Mouse (Mus musculus): ENCODE measurements at regions not wholly inside any gene's neighbourhood (a gene's known extent, or its start where the extent isn't known, plus 50 kb on each side); places are given as distances from the start of the nearest gene placed in this dataset.
A peak's percentile ranks its signal among the peaks of the same experiment; 100 is the strongest.
"Not testable (repeated sequence)": the region's sequence is repeated elsewhere in the genome, so short reads cannot be mapped to it uniquely, and the experiment has no call there.

DNA sequence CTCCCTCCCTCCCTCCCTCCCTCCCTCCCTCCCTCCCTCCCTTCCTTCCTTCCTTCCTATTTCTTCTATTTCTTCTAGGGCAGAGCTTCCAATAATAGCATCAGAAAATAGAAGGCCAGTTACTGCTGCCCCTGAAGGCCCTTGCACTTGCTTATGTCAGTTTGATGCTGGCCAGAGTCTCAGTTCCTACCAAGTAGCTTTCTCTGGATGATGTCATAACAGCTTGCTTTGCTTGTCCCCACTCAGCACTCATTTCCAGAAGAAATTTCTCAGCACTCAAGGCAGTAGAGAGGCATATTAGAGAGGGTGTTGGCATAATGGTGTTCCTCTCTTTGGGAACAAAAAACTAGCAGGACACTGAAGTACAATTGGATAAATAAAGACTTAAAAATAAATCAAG lies 811.6 kb upstream of the 4930444P10Rik start:
- DNase-seq (ENCODE audit: extremely low spot score in 1 of 2, low spot score in 1 of 2): no peak

DNA sequence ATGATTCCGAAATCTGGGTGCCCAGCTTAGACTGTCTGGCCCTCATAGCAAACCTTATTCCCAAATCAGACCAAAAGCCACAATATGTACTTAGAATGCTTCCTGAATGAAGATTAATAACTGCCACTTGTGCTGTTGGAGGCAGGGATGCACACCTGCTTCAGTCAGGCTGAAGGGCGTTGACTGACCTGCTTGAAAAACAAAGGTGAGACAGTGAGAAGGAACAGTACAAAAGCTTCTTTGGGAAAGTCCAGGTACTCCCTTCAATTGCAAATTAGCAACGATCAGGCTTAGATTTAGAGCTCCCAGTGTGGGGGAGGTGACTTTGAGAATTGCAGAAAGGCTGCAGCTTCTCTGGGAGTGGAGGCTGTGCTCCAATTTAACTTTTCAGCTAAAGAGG lies 775.3 kb upstream of the 4930444P10Rik start:
- DNase-seq (ENCODE audit: extremely low spot score in 1 of 2, low spot score in 1 of 2): not testable (repeated sequence)

DNA sequence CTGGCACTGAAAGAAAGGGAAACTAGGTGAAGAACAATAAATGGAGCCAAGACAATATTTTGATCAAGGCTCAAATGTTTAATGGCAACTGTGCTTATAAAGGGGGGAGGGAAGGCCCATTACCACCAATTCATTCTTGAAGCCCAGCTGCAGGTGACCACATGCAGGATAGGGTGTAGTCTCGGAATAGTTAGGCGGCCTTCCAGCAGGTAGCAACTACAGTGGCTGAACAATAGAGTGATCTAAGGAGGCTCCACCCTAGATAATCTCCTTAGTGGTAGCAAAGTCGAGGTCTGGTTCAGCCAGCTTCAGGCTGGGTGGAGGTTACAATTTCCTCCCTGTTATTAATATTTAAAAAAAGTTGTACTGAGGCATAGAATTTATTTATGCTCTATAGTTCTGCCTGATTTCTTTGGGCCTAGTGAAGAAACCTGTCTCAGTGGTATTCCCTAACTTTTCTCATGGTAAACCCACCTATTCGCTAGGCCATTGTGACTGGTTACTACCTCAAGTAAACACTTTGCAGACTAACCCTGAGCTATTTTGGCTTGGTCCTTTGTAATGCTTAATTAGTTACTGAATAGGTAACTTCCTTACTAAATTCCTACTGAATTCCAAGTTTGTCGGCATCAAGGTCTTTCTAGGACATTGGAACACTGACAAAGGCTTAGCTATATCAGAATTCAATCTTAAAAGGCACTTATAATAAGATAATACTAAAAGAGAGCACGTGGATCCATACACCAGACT lies 774.1 kb upstream of the 4930444P10Rik start:
- not testable (repeated sequence) for DNase-seq (ENCODE audit: extremely low spot score in 1 of 2, low spot score in 1 of 2)

DNA sequence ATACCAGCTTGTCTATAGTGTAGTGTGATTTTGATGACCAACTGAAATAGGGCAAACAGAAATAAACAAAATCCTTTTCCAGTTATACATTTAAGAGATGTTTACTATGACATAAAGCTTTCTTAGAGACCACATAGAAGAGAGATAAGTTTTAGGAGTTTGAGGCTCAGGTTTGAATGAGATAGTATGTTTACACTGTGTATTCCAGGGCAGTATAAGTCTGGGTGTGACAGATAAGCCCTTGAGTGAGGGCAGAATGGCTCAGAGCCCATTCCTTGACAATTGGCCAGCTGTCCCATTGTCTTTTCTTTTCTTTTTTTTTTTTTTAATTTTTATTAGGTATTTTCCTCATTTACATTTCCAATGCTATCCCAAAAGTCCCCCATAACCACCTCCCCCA lies 744.0 kb upstream of the 4930444P10Rik start:
- no peak for DNase-seq (ENCODE audit: extremely low spot score in 1 of 2, low spot score in 1 of 2)

DNA sequence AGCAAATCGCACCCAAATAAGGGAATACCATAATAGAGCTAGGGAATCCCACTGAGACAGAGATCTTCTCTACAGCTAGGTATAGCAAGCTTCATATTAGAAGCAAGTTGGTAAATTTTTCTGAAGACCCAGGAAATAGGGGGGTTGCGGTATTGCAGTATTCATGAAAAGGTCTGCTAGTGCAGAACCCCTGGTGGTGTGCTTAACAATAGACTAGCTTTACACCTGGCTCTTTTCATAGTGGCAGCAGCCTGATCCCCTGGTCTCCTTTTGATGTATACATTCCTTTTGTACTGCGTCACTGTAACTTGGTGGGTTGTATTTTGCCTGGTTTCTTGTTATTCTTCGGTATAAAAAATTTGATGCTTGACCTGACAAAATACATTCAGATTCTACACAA lies 731.6 kb upstream of the 4930444P10Rik start:
- DNase-seq (ENCODE audit: extremely low spot score in 1 of 2, low spot score in 1 of 2): not testable (repeated sequence)

DNA sequence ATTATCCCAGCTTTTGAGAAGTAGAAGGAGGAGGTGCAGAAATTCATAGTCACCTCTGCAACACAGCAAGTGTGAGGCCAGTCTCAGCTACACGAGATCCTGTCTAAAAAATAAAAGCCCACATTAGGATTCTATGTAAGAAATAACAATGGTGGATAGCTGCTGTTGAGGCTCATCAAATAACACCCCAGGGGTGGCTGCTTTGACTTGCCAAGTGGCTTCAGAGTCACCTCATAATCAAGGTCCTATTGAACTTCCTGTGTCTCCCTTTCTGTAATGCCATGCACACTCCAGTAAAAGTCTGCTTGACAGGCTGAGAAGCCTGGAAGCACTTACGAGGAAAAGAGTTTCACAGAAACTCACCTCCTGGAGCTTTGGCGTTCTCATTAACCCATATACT lies 730.9 kb upstream of the 4930444P10Rik start:
- DNase-seq (ENCODE audit: extremely low spot score in 1 of 2, low spot score in 1 of 2): no peak

DNA sequence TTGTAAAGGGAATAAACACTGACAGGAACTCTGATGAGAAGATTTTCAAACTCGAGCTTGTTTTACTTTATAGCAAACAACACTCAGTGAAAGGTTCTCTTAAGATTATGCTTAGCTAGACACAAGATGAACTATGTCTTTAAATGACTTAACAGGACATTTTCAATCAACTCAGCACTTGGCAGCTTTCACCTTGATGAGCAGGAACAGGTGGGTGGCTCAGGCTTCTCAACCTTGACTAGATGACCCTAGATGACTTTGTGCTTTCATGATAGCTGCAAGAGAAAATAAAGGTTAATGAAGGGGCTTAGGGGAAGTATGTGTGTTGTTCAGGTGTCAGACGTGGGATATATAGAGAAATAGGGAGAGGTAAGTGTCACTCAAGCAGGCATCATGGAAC lies 728.1 kb upstream of the 4930444P10Rik start:
- DNase-seq (ENCODE audit: extremely low spot score in 1 of 2, low spot score in 1 of 2): no peak

DNA sequence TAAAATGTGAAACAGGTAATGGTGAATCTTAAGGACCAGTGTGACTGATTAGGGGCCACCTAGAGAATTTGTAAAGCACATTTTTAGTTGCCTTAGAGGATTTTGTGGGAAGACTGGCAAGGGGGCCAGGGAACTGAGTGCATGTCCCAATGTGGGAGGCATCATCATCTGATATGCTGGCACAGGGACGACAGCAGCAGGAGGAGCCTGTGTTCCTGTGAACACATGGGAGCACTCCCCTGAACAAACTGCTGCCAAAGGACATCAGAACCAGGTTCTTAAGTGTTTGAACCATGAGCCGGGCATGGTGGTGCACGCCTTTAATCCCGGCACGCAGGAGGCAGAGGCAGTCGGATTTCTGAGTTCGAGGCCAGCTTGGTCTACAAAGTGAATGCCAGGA lies 723.4 kb upstream of the 4930444P10Rik start:
- peak in 1 of 2 experiments; percentile 26 for DNase-seq (ENCODE audit: extremely low spot score in 1 of 2, low spot score in 1 of 2)

DNA sequence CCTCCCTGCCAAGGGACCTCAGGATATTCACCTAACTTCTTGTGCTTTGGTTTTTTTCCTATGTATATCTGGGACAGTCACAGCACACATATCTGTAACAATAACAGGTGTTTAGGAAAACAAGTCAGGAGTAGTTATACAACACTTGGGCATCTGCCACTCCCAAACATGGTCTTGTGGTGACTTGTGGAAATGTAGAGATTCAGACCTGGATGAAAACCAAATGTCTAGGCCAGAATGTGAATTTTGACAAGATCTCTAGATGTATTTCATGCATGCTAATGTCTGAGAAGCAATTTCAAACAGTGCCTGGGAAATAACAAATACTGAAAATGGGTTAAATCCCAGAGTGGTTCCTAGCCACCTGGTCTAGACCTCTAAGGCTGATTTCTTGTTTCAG lies 722.6 kb upstream of the 4930444P10Rik start:
- no peak for DNase-seq (ENCODE audit: extremely low spot score in 1 of 2, low spot score in 1 of 2)

DNA sequence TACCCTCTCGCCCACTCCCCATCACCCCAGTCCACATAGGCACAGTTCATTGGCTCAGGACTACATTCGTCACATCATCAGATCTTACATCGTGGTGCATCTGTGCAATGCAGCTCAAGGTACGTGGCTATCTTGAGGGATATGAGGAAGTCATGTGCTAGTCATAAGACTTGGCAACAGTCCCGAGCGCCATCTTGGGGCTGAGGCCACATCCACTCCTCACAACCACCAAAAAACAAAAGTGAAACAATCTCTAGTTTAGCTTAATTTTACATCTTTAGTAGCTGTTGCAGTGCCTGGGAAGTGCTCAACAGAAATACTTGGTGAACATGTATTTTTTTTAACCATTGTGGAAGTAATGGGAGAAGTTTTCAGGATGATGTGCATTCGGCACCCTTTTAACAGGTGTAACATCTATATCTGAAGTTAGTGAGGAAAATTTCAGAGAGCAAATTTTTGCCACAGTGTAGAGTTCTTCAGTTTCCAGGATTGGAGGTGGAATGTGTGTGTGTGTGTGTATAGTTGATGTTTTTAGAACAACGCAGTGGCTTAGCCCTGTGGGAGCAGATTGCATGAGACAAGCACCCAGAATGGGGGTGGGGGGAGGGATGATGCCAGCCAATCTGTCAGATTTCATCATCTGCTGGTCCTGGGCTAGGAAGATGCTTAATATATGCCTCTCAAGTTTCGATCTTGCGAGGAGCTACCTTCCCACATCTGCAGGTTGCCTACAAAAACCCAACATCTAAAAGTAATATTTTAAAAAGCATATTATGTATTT lies 716.4 kb upstream of the 4930444P10Rik start:
- no peak for DNase-seq (ENCODE audit: extremely low spot score in 1 of 2, low spot score in 1 of 2)

DNA sequence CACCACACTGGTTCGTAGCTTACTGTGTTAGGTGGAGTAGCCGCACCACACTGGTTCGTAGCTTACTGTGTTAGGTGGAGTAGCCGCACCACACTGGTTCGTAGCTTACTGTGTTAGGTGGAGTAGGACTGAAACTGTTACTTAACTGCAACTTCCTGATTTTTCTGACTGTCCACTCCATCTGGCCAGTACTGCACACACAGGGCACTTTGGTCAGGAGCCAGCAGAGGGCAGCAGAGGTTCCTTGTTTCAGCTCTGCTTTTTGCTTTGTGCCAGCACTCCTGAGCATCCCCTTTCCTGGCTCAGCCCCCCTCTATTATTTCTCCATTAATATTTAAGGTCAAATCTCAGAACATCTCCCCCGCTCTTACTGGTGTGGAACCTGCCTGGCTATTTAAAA lies 705.2 kb upstream of the 4930444P10Rik start:
- DNase-seq (ENCODE audit: extremely low spot score in 1 of 2, low spot score in 1 of 2): peak; percentile 56 to 95

DNA sequence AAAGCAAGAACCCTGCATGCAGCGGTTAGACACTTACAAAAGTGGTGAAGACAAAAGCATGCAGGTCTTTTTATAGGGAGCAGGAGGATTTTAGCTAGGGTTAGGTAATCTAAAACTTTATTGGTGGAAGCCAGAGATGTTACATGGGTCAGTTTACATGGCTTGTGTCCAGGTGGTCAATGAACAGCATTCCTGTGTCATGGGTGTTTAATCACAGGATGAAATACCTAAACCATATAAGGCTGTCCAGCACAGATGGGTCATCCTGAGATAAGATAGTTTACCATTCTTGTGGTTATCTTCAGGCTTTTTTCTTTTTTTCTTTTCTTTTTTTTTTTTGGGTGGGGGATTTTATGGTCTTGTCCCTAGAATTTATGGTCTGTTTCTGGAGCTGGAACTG lies 703.3 kb upstream of the 4930444P10Rik start:
- no peak for DNase-seq (ENCODE audit: extremely low spot score in 1 of 2, low spot score in 1 of 2)

DNA sequence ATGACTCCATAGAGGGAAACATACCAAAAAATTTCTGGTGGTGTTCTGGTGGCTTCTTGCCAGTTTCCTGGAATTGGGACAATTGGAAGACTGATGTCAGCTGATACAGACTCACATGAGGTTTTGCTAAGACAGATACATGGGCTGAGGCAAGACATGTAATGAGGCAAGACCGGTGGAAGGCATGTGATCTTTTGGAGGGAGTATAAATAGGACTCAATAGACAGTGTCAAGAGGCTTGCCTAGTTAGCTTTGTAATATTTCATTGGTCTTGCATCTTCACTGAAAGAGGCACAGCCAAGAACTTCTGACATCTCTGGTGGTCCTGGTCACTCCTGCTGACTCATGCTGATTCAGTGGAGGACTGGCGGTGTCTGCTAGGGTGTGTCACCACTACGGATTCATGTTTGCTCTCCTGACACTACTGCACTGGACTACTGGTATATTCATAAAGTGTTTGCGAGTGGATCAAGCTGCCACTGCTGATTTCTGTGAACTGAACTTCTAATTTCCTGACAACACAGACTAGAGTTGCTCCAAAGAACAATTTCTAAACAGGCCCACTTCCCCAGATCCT lies 697.7 kb upstream of the 4930444P10Rik start:
- DNase-seq (ENCODE audit: extremely low spot score in 1 of 2, low spot score in 1 of 2): no peak

DNA sequence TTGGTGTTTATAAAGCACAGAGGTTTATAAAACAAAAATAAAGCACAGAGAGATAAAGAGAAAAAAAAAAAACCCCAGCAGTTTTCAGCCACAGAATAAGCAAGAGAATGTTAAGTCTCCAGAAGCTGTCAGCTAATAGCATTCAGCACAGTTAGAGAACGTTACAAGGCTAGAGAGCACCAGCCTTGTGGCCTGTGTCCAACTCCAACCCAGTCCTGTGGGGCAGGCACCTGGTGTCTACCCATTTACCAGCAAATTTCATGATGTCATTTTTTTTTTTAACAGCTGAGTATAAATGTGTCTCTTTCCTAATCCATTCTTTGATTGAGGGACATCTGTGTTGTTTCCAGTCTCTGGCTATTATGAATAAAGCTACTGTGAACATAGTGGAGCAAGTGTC lies 686.7 kb upstream of the 4930444P10Rik start:
- DNase-seq (ENCODE audit: extremely low spot score in 1 of 2, low spot score in 1 of 2): no peak

DNA sequence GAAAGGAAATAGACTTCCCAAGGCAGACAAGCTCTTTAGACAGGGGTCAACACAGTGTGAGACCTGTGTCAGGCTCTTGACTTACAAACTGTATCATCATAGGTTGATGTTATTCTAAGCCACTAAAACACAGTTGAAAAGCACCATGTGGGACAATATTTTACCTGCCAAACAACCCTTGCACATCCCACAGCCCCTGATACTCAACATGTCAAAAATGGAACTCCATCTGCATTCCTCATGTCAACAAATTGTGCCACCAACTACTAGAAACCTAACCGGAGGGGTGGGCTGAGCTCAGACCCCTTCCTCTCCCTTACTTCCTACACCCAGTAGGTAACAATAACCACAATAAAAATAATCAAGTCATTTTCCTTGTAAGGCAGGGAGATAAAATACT lies 667.8 kb upstream of the 4930444P10Rik start:
- DNase-seq (ENCODE audit: extremely low spot score in 1 of 2, low spot score in 1 of 2): no peak
